Mouse (Mus musculus) gastrocnemius, postnatal 25 days (tissue): Measurements from ENCODE around the gene Spats2l. TPM values are rescaled to one million over a fixed set of nuclear protein-coding genes. Genes with fewer than 3 reads are reported as not detected.

Source experiments
- DNase-seq: peaks from one replicate; pipeline ENCODE4 v3.0.0; 2022
- total RNA-seq, 2 experiments: library from RNA; stranded (reverse); gene quantifications; 1 replicate in 1 of 2; 2 replicates in 1 of 2; pipeline ENCODE4 v1.2.3; 2021

Spats2l gene
- total RNA-seq, 2 experiments from 2014 or later: 4.9 to 5.8 TPM

DNA sequence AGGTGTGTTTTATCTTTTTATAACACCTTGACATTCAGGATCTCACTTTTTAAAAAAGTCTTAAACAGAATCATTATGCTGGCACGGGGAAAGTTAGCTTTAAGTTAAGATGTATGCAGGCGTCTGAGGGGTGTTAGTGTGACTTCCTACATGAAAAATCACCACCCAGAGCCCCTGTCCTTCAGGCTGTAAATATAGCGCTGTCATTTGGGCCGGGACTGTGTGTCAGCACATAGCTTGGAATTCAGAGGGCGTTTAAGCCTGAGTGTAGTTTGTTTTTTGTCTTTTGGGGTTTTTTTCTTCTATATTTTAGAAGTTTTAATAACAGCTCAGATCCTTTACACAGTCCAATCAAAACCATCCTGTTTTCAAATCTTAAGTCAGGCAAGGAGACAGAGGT is 115.8 kb downstream of the Spats2l start:
- no peak for DNase-seq

DNA sequence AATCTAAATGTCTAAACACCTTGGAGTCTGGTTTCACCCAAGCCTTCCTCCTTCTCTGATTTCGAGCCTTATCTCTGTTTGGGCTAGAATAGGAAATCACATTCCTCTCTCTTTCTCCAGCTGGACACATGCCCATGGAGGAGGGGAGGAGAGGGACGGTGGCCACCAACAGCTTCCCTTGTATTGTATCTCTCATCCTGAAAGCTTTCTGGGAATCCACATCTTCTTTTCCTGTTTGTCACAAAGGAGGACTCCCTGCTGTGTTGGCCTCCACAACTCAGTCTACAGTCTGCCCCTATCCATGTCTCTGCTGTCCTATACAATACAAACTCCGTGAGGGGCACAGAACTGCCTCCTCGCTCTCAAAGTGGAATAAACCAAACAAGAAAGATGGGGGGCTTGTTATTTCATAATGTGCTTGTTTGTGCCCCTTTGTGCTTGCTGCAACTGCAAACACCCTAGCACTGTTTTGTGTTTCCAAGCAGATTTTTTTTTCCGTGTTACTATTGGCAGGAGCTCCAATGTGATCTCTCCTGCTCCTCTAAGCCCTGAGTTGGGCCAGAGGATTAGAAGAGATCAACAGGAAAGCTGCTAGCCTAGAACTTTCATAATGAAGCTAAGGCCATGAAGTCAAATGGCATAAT is 116.4 kb downstream of the Spats2l start:
- no peak for DNase-seq

DNA sequence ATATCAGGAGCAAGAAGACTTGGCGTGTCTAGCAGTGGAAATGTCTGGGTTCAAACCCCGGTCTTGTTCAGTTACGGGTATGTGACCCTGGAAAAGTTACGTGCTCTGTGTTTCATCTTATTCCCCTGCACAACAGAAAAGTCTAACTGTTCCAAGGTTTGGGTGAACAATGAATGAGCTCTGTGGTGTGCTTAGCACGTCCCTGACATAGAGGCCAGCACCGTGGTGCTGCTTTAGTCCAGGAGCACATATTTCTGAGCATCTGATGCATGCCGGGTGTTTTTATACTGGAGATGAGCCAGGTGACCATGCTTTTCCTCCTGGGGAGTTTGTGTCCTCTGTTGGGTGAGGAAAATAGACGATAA is 116.9 kb downstream of the Spats2l start:
- DNase-seq: no peak

DNA sequence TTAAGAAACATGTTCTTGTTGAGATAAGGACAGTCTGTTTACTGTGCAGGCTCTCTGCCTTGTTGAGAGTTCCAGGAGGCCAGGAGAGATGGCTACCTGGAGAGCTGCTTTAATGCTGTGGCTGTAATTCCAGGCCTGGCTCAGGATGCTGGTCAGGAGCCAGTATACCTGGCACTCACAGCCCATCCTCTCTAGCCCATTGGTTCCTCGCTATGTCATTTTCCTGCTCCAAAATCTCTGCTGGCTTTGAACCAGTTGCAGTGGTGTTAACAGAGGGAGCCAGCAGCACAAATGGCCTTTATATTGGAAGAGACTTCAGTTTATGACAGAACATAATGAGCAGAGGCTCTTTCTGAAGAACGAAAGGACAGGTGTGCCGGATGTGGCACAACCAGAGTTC is 127.5 kb downstream of the Spats2l start:
- no peak for DNase-seq

DNA sequence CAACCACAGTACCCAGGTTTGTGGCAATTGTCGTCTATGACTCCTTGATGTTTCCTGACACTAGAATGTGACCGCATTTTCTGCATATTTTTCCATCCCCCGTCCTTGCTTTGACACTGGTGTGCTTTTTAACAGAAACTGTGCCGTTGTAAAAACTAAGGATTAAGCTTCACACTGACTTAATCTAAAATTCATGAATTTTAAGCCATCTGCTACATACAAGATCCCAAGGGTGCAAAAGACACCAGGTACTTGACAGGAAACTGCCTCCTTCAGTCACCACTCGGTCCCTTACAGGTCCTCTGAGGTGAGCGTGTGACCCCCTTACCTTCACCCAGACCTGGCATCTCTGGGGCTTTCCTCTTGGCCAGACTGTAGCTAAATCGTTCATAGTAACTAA is 129.8 kb downstream of the Spats2l start:
- DNase-seq: no peak

DNA sequence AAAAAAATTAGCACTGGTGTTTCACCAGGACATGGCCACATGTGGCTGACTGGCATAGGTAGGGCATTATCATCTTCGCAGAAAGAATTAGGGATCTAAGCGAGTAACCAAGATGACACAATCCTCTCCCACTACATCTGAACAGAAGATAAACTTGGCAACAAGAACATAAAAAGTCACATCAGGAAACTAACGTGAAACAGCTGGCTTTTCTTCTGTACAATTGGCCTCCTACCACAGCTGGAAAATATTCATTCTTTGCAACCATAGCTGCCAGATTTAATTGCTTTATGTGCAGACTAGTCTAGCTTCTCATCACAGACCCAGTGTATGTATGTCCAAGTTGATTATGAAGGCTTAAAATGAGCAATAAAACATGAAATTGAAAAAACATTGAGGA is 131.9 kb downstream of the Spats2l start:
- DNase-seq: no peak

DNA sequence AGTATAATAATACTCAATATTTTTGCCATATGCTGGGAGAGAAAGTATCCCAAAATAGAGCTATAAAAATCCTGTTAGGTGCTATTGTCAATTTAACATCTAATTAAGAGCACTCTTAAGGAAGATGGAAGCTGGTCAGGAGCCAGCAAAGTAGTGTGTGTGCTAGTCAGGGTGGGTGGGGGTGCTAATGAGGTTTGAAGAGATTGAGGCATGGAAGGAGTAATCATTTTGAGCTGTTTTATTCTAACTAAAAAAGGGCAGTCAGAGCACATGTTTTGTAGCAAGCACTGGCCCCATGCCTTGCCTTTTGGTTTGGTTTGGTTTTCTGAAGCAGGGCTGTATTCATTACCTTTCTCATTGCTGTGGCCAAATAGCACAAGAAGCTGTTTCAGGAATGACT is 132.3 kb downstream of the Spats2l start:
- no peak for DNase-seq

DNA sequence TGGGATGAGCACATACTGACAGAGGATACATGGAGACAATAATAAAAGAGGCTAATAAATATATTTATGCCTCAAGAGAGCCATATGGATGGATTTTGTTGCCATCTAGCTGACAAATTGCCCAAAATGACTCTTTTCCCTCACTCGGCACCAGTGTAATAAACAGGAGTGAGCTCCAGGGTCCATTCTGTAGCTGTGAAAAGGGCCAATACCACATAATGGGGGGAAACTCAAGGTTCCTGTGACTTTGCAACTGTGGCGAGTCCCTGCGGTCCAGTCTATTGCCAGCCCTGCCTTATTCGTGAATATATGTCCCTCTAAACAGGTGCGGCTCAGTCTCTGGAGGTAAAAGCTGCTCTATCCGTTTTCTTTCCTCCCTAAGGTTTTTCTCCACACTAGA is 137.6 kb downstream of the Spats2l start:
- DNase-seq: no peak

DNA sequence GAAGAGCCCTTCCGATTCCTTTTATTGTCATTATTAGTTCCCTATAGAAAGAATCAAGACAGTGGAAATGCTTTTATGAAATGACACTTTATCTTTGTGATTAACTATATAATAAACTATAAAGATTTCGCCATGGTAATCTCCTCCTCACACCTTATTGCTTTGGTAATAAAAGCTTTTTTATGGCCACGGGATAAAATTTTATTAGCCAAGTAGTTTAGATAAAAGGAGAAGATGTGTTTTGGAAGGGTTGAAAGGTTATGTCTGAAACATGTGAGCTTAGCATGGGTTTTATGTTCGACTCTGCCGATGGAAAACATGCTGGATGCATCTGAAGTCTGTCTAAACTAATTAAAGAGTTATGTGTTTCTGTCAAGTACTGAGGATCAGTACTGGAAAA is 143.4 kb downstream of the Spats2l start:
- DNase-seq: no peak

DNA sequence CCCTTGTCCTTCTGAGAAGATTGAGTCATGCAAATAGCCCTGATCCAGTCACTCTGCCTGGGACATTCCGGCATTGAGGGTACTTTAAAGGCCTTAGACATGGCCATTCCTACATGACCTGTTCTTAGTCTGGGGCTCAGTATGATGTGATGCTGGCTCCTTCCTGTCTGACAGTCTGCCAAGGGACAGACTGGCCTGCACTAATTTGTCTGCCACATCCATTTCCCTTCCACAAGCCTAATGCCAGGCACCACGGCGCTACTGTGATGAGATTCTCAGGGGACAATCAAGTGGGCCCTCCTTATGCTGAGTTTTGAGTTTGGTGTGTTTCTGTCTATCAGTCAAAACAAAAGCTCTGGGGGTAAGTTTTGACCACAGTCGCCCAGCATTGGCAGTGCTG is 144.6 kb downstream of the Spats2l start:
- DNase-seq: no peak

DNA sequence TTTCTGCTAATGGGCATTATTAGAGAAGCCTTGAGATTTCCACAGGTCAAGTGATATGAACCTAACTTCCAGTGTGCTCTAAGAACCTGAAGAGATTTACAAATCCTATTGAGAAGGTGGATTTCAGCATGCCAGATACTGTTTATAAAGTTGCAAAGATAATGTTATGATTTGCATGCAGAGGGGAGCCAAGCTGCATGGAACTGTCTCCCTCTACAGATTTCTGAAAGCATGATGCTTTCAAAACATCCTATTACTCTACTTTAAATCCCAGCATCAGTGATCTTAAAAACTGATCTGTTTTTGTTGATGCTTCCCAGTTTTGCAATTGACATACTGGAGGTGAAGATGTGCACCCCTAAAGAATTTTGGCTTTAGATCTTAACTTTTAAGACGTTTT is 160.3 kb downstream of the Spats2l start:
- DNase-seq: no peak

DNA sequence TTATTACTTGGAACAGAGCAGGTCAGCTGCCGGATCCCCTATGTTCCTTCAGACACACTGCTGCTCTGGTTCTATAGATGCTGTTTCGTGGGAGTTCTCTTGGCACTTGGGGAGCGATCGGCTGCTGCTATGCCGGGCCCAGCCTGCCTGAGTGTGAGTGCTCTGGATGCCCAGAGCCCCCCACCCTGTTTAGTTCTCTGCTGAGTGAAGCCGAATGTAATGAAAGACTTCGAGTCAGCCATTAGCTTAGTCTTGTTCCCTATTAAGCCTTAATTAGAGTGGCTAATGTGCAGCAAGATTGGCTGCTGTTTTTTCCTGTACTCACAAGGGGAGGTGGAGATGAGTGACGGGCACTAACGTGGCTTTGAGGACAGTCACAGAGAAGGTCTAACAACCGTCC is 166.7 kb downstream of the Spats2l start:
- DNase-seq: no peak

DNA sequence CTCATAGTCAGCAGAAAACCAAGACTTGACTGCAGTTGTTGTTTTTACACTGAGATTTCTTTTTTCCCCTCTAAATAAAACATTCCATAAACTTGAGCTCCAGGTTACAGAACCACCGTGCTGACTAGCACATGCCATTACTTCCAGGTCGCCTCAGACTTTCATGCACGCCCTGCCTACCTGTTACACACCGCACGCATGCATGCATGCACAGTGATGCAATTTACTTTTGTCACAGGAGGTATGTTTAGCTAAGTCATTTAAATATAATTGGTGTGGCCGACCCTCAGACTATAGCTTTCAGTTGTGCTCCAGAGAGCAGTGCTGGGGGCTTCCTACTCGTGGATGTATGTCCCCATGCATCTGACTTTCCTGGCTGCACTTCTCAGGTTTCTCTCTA is 167.1 kb downstream of the Spats2l start:
- DNase-seq: no peak

DNA sequence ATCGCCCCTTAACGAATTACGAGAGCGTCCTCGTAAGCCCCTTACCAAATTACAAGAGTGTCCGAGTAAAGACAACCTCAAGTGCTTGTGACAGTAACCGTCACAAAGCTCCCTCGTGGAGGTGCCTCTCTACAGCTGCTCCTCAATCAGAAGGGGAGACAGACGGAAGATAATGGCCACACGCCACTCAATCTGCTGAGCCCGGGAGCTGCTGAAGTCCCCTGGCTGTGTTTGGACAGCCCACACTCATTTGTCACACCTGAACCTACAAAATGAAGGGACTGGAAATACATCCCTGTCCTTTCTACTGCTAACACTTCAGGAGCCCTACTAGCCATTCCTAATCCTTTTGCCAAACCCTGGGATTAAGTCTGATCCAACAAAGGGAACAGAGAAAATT is 167.8 kb downstream of the Spats2l start:
- DNase-seq: no peak

DNA sequence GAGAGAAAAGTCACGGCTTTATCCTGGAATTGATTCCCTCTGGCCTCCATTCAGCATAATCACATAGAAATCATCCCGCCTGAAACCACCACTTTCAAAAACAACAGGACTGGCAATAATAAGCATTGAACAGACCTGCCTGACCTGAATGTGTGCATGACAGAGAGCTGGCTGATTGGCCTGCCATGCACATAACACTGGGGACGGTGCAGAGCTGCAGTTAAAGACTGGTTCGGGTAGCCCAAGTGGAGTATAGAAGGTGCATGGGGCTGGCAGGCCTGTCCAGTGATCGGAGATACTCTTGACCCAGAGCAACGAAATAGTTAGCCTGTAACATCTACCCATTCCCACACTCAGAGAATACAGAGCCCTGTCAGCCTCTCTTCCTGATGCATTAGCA is 168.3 kb downstream of the Spats2l start:
- no peak for DNase-seq

DNA sequence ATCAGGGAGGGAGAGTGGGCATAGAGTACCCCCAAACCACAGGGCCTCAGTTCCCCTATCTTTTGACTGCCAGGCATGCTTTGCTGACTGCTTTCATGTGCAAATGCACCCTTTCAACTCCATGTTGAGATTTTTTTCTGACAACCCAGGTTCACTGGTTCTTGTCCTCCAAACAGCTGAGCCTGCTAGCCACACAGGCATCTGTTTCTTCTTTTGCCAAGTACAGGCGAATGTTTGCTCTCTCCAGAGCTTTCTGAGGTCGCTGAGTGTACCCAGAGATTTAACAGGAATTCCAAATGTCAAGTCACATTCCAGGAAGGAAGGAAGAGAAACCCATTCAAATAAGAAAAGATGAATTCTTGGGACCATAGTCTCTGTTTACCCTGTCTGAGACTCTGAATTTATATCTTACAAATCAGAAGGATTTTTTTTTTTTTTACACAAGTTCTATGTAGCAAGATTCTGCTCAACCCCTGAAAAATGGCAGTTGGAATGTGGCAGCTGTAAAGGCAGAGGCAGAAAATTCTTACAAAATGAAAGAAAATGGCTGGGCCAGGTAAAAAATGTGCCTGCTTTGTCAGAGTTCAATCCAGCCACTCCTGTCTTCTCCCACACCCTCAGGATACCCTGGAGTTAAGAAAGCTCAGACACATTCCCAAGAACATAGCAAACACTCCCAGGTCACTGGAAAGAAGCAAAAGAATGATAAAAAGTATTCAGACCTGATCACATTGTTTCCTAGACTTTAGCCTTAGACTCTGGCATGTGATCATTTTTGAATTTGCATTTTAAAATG is 173.8 kb downstream of the Spats2l start:
- DNase-seq: no peak

DNA sequence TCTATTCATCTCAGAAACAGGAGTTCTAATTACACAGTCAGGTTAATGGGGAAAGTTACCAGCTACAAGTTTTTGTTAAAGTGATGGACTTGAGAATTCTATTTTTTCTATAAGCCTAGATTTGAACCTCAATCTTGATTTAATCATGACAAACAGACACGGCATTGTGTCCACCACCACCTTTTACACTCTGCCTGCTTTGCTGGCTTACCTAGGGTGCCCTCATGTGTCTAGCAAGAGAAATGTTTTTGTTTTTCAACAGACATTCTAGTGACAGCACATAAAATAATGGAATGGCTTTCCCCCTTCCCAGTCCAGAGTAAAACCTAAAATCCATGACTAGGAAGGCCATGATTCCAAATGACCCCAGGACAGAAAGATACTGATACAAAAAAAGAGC is 175.2 kb downstream of the Spats2l start:
- DNase-seq: no peak

DNA sequence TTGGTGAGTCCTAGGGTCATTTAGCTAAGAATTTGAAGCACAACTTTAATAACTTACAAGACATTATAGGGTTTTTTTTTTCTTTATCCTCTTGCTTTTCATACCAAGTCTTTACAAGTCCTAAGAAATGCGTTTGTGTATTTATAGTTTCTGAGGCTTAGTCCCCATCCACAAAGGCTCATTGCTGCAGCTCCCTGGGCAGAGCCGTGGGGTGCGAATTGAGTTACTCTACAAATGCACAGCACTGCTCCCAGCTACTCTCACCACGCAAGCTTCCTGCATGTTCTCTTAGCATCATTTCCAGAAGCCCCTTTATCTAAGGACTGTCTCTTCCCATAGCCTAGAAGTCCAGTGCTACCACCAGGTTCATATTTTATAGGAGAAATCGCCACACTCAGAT is 175.8 kb downstream of the Spats2l start:
- DNase-seq: no peak

DNA sequence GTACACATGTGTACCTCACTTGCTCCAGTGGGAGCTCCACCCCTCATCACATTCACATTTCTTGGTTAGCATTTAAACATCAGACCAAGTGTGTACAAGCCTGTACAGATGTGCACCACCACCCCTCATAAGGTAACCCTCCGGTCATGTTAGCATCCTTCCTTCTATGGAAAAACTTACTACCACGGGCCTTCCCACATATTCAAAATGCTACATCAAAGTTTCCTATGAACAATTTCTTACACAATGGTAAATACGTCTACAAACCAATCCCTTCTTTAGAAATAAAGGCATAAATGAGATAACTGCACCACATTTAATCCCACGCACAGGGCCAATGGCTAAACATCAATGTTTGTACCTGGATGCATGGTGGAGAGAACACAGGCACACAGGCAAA is 178.5 kb downstream of the Spats2l start:
- DNase-seq: no peak

DNA sequence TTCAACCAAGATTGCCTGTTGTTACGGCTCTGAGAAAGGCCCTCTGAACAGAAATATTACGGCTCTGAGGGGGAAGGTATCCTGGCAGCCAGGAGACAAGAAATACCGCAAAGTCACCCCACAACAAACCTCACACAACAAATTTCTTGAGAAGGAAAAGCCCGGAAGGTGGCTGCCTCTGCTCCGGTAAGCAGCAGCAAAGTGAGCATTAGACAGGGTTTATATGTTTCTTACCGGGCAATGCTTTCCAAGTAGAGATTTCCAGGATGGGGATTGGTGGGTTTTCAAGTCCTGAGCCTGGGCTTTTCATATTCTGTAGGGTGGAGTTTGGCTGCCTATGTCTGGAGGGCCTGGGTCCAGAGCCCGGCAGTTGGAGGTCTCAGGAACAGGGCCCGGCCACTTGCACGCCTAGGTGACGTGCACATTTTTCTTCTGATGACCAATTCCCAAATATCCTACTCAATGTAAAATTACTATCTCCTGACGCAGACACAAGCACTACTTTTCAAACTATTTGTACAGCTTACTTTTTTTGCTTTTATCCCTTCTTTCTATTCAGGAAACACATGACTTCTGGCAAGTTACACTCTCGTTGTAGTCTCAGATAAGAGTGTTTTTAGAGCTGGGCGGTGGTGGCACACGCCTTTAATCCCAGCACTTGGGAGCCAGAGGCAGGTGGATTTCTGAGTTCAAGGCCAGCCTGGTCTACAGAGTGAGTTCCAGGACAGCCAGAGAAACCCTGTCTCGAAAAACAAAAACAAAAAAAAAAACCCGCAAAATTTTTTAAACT is 179.8 kb downstream of the Spats2l start:
- no peak for DNase-seq

DNA sequence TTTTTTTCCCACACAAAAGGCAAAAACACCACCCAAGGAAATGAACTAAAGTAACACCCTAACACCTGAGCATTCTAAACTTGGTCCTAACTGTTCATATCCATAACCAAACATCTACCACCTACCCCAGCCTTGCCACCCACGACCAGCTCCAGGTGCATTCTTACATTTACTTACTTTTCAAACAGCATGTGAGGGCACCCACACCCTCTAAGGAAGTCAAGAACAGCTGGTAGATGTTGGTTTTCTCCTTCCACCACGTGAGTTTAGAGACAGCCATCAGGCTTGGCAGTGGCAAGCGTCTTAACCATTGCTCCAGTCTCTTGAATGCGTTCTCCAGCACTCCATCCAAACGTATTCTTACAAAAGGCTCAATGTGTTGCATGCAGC is 180.4 kb downstream of the Spats2l start:
- no peak for DNase-seq

DNA sequence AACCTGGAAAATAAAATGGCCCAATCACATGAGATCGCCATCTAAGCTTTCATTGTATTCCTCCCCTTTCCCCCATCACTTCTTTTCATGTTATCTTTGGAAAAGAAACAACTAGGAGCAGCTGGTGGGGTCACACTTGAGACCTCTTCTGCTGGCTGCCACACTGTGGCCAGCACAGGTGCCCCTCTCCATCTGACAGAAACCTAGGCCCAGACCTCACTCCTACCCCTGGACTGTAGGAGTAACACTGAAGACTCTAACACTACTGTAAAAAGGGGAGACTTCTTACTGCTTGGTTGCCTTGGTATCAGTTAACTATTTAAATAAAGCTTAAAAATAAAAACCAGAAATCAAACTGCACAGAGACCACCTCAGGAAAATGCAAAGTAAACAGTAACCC is 181.8 kb downstream of the Spats2l start:
- DNase-seq: no peak
